Mouse (Mus musculus) ES-Bruce4 (cell line): ENCODE data around the gene Bpi. TPM values are rescaled to one million over a fixed set of nuclear protein-coding genes. Genes with fewer than 3 reads are reported as not detected.

ENCODE experiments used
- H3K27ac ChIP-seq: 2 replicates; pipeline ENCODE4 v1.5.1; 2012; ENCODE audit warnings: low read length, inconsistent platforms; ENCODE audit not compliant: insufficient read depth
- H3K27me3 ChIP-seq: 2 replicates; pipeline ENCODE4 v1.6.1; 2012; ENCODE audit warnings: mild to moderate bottlenecking, low read length, inconsistent platforms; ENCODE audit not compliant: control insufficient read depth, poor library complexity, insufficient read depth, severe bottlenecking
- H3K36me3 ChIP-seq: 2 replicates; pipeline ENCODE4 v1.6.1; 2012; ENCODE audit warnings: inconsistent platforms, mild to moderate bottlenecking, low read length, moderate library complexity; ENCODE audit not compliant: control insufficient read depth, poor library complexity, insufficient read depth, severe bottlenecking
- H3K4me1 ChIP-seq: one replicate; pipeline ENCODE4 v1.8.1; 2011; ENCODE audit warnings: low read length; ENCODE audit not compliant: control insufficient read depth, insufficient read depth
- H3K4me3 ChIP-seq: 2 replicates; pipeline ENCODE4 v1.5.1; 2011; ENCODE audit warnings: low read depth, mild to moderate bottlenecking, low read length
- H3K9ac ChIP-seq: 2 replicates; pipeline ENCODE4 v1.6.1; 2012; ENCODE audit warnings: low read depth, mild to moderate bottlenecking, inconsistent platforms; ENCODE audit not compliant: poor library complexity, severe bottlenecking
- H3K9me3 ChIP-seq: replicated peaks from 2 replicates; pipeline ENCODE4 v1.6.1; 2012; ENCODE audit warnings: mild to moderate bottlenecking, low read length, inconsistent platforms; ENCODE audit not compliant: control insufficient read depth, poor library complexity, insufficient read depth, severe bottlenecking
- CTCF ChIP-seq: IDR thresholded peaks from one replicate; pipeline ENCODE4 v1.8.1; 2011; ENCODE audit warnings: low read depth, low read length
- EP300 ChIP-seq: IDR thresholded peaks from 2 replicates; pipeline ENCODE4 v1.6.1; 2011; ENCODE audit warnings: low read depth, low read length; ENCODE audit not compliant: insufficient read depth
- POLR2A ChIP-seq: IDR thresholded peaks from one replicate; pipeline ENCODE4 v1.8.1; 2011; ENCODE audit warnings: low read length; ENCODE audit not compliant: insufficient read depth
- polyA plus RNA-seq: library from polyadenylated mRNA; stranded (reverse); fragments of >200 nt; gene quantifications from 2 replicates; pipeline ENCODE4 v1.2.4, GENCODE M21; 2011; ENCODE audit warnings: low read depth; ENCODE audit not compliant: missing spikeins, insufficient read depth, insufficient read length

Gene Bpi
- polyA plus RNA-seq, 1 experiment: not detected

- Histone ChIP-seq H3K27me3 (no peaks in the 10 kb centered on the region), H3K4me3 (peak within 1 kb of the TSS; percentile 43), H3K36me3 (no peaks in the 10 kb centered on the region), H3K9me3 (no peaks in the 10 kb centered on the region), H3K9ac (no peak within 1 kb of the TSS), H3K27ac (no peak within 1 kb of the TSS), H3K4me1 (no peaks in the 10 kb centered on the region)
- TF ChIP-seq CTCF (no peak), POLR2A (no peak), EP300 (no peak)
Measured at GRCm38 (mm10) chr2:158228670-158229502, 29.0 kb upstream of the Bpi start, which contains the start of gene D630003M21Rik. TSS of gene D630003M21Rik (minus strand) at chr2:158229222.

- H3K4me3 ChIP-seq: peak overlapping the region; percentile 43
- H3K9ac ChIP-seq: no peak overlapping the region
- no peaks in the 10 kb centered on the region for H3K4me1 ChIP-seq
- TF ChIP-seq EP300: no peak
- TF ChIP-seq CTCF: no peak
- no peaks in the 10 kb centered on the region for H3K36me3 ChIP-seq
- no peaks in the 10 kb centered on the region for H3K9me3 ChIP-seq
- no peaks in the 10 kb centered on the region for H3K27me3 ChIP-seq
- H3K27ac ChIP-seq: no peak overlapping the region
Measured at GRCm38 (mm10) chr2:158229503-158229892, 28.4 kb upstream of the Bpi start.

DNA sequence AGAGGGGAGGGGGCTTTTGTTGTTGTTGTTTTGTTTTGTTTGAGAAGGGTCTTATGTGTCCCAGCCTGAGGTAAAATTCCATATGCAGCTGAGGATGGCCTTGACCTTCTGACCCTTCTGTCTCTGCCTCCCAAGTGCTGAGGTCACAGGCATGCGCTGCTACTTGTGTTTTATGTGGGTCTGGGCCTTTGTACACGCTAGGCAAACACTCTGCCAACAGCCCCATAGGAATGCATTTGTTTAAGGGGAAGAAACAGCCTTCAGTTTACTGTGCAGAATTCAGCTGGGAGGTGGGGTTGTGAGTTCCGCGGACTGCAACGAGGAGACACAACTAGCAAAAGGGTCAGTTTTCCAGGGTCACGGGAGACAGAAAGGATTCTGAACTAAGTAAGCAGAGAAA lies 27.3 kb upstream of the Bpi start:
- H3K27me3 ChIP-seq: no peaks in the 10 kb centered on the region
- TF ChIP-seq POLR2A: no peak
- TF ChIP-seq CTCF: no peak
- TF ChIP-seq EP300: no peak
- H3K9me3 ChIP-seq: no peaks in the 10 kb centered on the region
- H3K4me1 ChIP-seq: no peaks in the 10 kb centered on the region
- no peak overlapping the region for H3K27ac ChIP-seq
- no peak overlapping the region for H3K4me3 ChIP-seq
- no peak overlapping the region for H3K9ac ChIP-seq
- no peaks in the 10 kb centered on the region for H3K36me3 ChIP-seq

GRCm38 (mm10) chr2:158231071-158231470 lies 26.8 kb upstream of the Bpi start:
- Histone ChIP-seq H3K36me3 (no peaks in the 10 kb centered on the region), H3K9me3 (no peaks in the 10 kb centered on the region), H3K27me3 (no peaks in the 10 kb centered on the region), H3K4me3 (no peak overlapping the region), H3K27ac (no peak overlapping the region), H3K4me1 (no peaks in the 10 kb centered on the region), H3K9ac (no peak overlapping the region)
- TF ChIP-seq POLR2A (no peak), CTCF (no peak), EP300 (no peak)

DNA sequence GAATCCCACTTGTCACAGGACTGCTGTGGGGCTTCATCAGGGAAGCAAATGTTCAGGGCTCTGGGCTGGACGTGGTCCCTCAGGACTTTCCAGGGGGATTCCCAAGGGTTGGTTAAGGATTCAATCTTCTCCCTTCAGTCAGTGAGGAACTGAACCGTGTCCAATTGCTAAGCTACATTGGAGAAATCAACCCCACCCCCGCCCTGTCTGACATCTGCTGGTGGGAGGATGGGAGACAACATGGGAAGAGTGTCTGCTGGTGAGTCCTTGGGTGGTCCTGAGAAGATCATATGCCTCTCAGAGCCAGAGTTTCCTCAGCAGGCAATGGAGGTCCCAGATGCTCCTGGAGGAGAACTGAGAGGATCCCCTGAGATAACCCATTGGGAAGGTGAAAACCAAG lies 25.5 kb upstream of the Bpi start:
- TF ChIP-seq EP300 (no peak), POLR2A (no peak), CTCF (no peak)

GRCm38 (mm10) chr2:158233106-158233505 lies 24.8 kb upstream of the Bpi start:
- TF ChIP-seq EP300 (no peak), POLR2A (no peak), CTCF (no peak)
- H3K36me3 ChIP-seq: no peaks in the 10 kb centered on the region
- no peaks in the 10 kb centered on the region for H3K9me3 ChIP-seq
- H3K4me1 ChIP-seq: no peaks in the 10 kb centered on the region
- no peak overlapping the region for H3K27ac ChIP-seq
- no peak overlapping the region for H3K9ac ChIP-seq
- no peak overlapping the region for H3K4me3 ChIP-seq
- H3K27me3 ChIP-seq: no peaks in the 10 kb centered on the region

More for the DNA sequence above, 25.5 kb upstream of the Bpi start:
- Histone ChIP-seq H3K4me3 (no peak overlapping the region), H3K9ac (no peak overlapping the region), H3K9me3 (no peaks in the 10 kb centered on the region), H3K27ac (no peak overlapping the region), H3K36me3 (no peaks in the 10 kb centered on the region), H3K4me1 (no peaks in the 10 kb centered on the region), H3K27me3 (no peaks in the 10 kb centered on the region)
